In the genomic region with DNA sequence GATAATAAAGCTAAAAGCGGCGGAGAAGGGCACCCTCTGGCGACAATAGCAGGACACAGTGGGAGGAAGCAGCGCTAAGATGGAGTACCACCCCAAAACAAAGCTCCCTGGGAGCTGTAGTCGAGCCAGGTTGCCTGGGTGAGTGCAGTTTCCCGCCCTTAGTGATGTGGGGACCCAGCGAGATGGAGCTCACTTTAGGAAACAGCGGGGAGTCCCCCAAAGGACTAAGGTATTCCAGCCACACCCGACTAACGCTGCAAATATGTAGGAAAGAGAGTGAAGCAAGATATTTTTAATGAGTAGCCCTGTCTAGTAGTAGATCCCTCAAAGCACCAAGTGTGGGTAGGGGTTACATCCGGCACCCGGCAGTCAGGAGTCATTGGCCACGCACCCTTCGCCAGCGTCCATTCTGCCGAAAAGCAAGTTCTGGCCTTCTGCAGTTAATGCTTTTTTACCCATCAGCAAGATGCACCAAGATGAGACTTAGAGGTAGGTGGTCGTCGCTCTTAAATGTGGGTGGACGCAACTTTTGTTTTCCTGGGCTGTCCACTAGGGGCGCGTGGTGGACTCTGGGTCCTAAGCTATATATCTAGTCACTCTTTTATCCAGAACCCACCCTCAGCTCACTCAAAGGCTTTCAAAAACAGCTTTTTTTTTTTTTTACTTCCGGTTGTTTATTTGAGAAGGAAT, we compare ENCODE assay signal across 8 mouse cellular contexts. TPM values are rescaled to one million over a fixed set of nuclear protein-coding genes. Genes with fewer than 3 reads are reported as not detected.
DNase-seq lines count a peak whose midpoint lies in the region; ATAC-seq and TF ChIP-seq lines count a peak whose summit lies in the region.

Ifit2 (plus strand) TSS at position 161 of the 690 bp plus-strand sequence.

- H3K9me3 ChIP-seq in CH12.LX (replicated peaks; ENCODE audit: low read length) = peaks cover 5% of the 10 kb centered on the region
- H3K9me3 ChIP-seq in heart, embryonic 14.5 days (ENCODE audit: control insufficient read depth, low read length) = 0 out of 2 replicates have a peak, but pooled peaks cover 3% of the 10 kb centered on the region
- H3K9me3 ChIP-seq in liver, embryonic 14.5 days (ENCODE audit: control insufficient read depth, low read length) = no peaks in the 10 kb centered on the region
- H3K9me3 ChIP-seq in stomach, embryonic 15.5 days = no peaks in the 10 kb centered on the region

- peaks cover 0 to 3% of the 10 kb centered on the region in 2 experiments for H3K36me3 ChIP-seq in CH12.LX (replicated peaks in 1 of 2; ENCODE audit: control insufficient read depth in 1 of 2, insufficient read depth in 1 of 2, low read length in 1 of 2)
- no peaks in the 10 kb centered on the region for H3K36me3 ChIP-seq in heart, embryonic 14.5 days (ENCODE audit: control insufficient read depth, insufficient read depth, low read length)
- no peaks in the 10 kb centered on the region for H3K36me3 ChIP-seq in liver, embryonic 14.5 days (replicated peaks; ENCODE audit: control insufficient read depth, insufficient read depth, low read depth)
- H3K36me3 ChIP-seq in stomach, embryonic 15.5 days = no peaks in the 10 kb centered on the region

- dilution Hi-C loops in CH12.LX (cut with MboI; ENCODE audit: extremely low pct_ligation_motif_present, extremely low pct_unique_long_range_greater_than_20kb, low sequenced_read_pairs) = no loop called here

- no peak within 1 kb of the TSS for H3K27ac ChIP-seq in CH12.LX (ENCODE audit: insufficient read depth, low read depth)
- H3K27ac ChIP-seq in heart, embryonic 14.5 days (replicated peaks in 1 of 2; ENCODE audit: control insufficient read depth in 1 of 2, insufficient read depth in 1 of 2, low read depth in 2 of 2, low read length in 2 of 2) = peak within 1 kb of the TSS; percentile 83 to 90
- no peak within 1 kb of the TSS for H3K27ac ChIP-seq in liver, embryonic 14.5 days
- 0 out of 2 replicates have a peak within 1 kb of the TSS, but pooled peaks have one; percentile 57 for H3K27ac ChIP-seq in stomach, embryonic 15.5 days

- peak; percentile 41 for TF ChIP-seq POLR2A in CH12.LX (IDR thresholded peaks at IDR 0.05; ENCODE audit: low read depth, low read length)

- peak; percentile 82 for ATAC-seq in heart, embryonic 14.5 days (ENCODE audit: insufficient number of reproducible peaks, insufficient read depth, low FRiP score, low read depth)
- ATAC-seq in liver, embryonic 14.5 days (ENCODE audit: insufficient read depth) = peak; percentile 94
- ATAC-seq in stomach, embryonic 15.5 days (ENCODE audit: insufficient read depth, low FRiP score, low read depth) = peak; percentile 91

- peak within 1 kb of the TSS; percentile 35; the same call in 1 of the 2 replicates for H3K9ac ChIP-seq in CH12.LX (ENCODE audit: insufficient read depth, low read depth)
- peak within 1 kb of the TSS; percentile 59 for H3K9ac ChIP-seq in heart, embryonic 14.5 days (ENCODE audit: low read length)
- peak within 1 kb of the TSS; percentile 56 for H3K9ac ChIP-seq in liver, embryonic 14.5 days (replicated peaks)
- no peak within 1 kb of the TSS for H3K9ac ChIP-seq in stomach, embryonic 15.5 days

- peak within 1 kb of the TSS; percentile 70 for H3K4me2 ChIP-seq in CH12.LX (ENCODE audit: insufficient read depth, low read depth, poor library complexity, severe bottlenecking)
- H3K4me2 ChIP-seq in heart, embryonic 14.5 days (ENCODE audit: low read length) = peak within 1 kb of the TSS; percentile 78
- peak within 1 kb of the TSS; percentile 71 for H3K4me2 ChIP-seq in liver, embryonic 14.5 days (ENCODE audit: low read depth)
- H3K4me2 ChIP-seq in stomach, embryonic 15.5 days = peak within 1 kb of the TSS; percentile 76

- peak; percentile 61 for TF ChIP-seq RAD21 in CH12.LX (IDR thresholded peaks at IDR 0.05; ENCODE audit: low read depth, low read length)

- TF ChIP-seq CTCF in CH12.LX (conservative IDR thresholded peaks at IDR 0.05 in 1 of 2, IDR thresholded peaks at IDR 0.05 in 1 of 2; ENCODE audit: low read depth in 2 of 2, low read length in 2 of 2) = peak; percentile 61 to 79
- TF ChIP-seq CTCF in liver, embryonic 14.5 days (IDR thresholded peaks at IDR 0.05; ENCODE audit: low read depth) = peak; percentile 76

- no peak for TF ChIP-seq EP300 in CH12.LX (IDR thresholded peaks at IDR 0.05; ENCODE audit: low read length)
- TF ChIP-seq EP300 in liver, embryonic 14.5 days (IDR thresholded peaks at IDR 0.05; ENCODE audit: low read depth) = no peak

- H3K4me1 ChIP-seq in CH12.LX (ENCODE audit: control insufficient read depth in 1 of 2, insufficient read depth in 2 of 2) = peaks cover 0 to 26% of the 10 kb centered on the region in 2 experiments; a peak in 2 of 4 replicates
- H3K4me1 ChIP-seq in heart, embryonic 14.5 days (ENCODE audit: control insufficient read depth in 2 of 2, insufficient read depth in 2 of 2, low read length in 2 of 2) = peaks cover 4 to 24% of the 10 kb centered on the region in 2 experiments; a peak in 3 of 4 replicates
- peaks cover 0 to 4% of the 10 kb centered on the region in 2 experiments; a peak in 2 of 4 replicates for H3K4me1 ChIP-seq in liver, embryonic 14.5 days (replicated peaks; ENCODE audit: control insufficient read depth in 2 of 2, insufficient read depth in 2 of 2, low read length in 1 of 2)
- H3K4me1 ChIP-seq in stomach, embryonic 15.5 days = no peaks in the 10 kb centered on the region

- H3K79me2 ChIP-seq in CH12.LX (replicated peaks; ENCODE audit: control insufficient read depth, extremely low read depth, insufficient read depth, poor library complexity, severe bottlenecking) = no peaks in the 10 kb centered on the region; the same call in 1 of the 2 replicates

- H3K4me3 ChIP-seq in CH12.LX (replicated peaks in 1 of 3; ENCODE audit: low read depth in 2 of 3, low read length in 2 of 3, poor library complexity in 1 of 3) = peak within 1 kb of the TSS; percentile 37 to 70 (median 61)
- peak within 1 kb of the TSS; percentile 57 to 77 for H3K4me3 ChIP-seq in heart, embryonic 14.5 days (ENCODE audit: control insufficient read depth in 1 of 2, insufficient read depth in 1 of 2, low read depth in 1 of 2, low read length in 2 of 2)
- peak within 1 kb of the TSS; percentile 58 to 95 for H3K4me3 ChIP-seq in liver, embryonic 14.5 days (ENCODE audit: insufficient read depth in 1 of 2, low read depth in 2 of 2, low read length in 2 of 2)
- peak within 1 kb of the TSS; percentile 53 for H3K4me3 ChIP-seq in stomach, embryonic 15.5 days (replicated peaks)

- WGBS in heart, embryonic 14.5 days = 1% methylated on average over 22 of the region's 22 CpGs
- under 1% methylated on average over 22 of the region's 22 CpGs for WGBS in liver, embryonic 14.5 days (ENCODE audit: insufficient replicate concordance)
- WGBS in stomach, embryonic 15.5 days = under 1% methylated on average over 22 of the region's 22 CpGs

- in situ Hi-C loops in CH12.LX (cut with MboI; ENCODE audit: low pct_ligation_motif_present, low pct_unique_long_range_greater_than_20kb, low sequenced_read_pairs) = no loop called here

- no peaks in the 10 kb centered on the region for H3K27me3 ChIP-seq in CH12.LX (replicated peaks)
- H3K27me3 ChIP-seq in heart, embryonic 14.5 days (ENCODE audit: control insufficient read depth, insufficient read depth, low read length) = no peaks in the 10 kb centered on the region
- H3K27me3 ChIP-seq in liver, embryonic 14.5 days (ENCODE audit: control insufficient read depth, insufficient read depth, low read length) = no peaks in the 10 kb centered on the region
- no peaks in the 10 kb centered on the region for H3K27me3 ChIP-seq in stomach, embryonic 15.5 days (replicated peaks)

- DNase-seq in CH12.LX (ENCODE audit: extremely low read depth) = peak; percentile 86
- DNase-seq in c-Kit-negative CD71-positive TER-119-positive erythroid progenitor cells, embryonic 14.5 days (ENCODE audit: low read depth, low spot score) = peak; percentile 19
- peak; percentile 53 for DNase-seq in fibroblast of lung, adult 2 months (ENCODE audit: low read depth)
- DNase-seq in kidney, postnatal 14 days = peak; percentile 83
- DNase-seq in liver, embryonic 14.5 days (ENCODE audit: low read depth in 3 of 3, low spot score in 3 of 3) = peak; percentile 62 to 69 (median 66)
- DNase-seq in neural tube, embryonic 10.5 days (ENCODE audit: extremely low spot score, low spot score) = peak; percentile 70

TF ChIP-seq in CH12.LX, 34 proteins besides CTCF, POLR2A, EP300 and RAD21 (continues in another document):
- peak; percentile 88 for TF ChIP-seq E2F4 (IDR thresholded peaks at IDR 0.05; ENCODE audit: insufficient replicate concordance, low read depth, low read length)
- TF ChIP-seq NELFE (IDR thresholded peaks at IDR 0.05; ENCODE audit: low read depth, low read length) = no peak
- 0 out of 2 replicates have a peak, but pooled peaks have one; percentile 1 for TF ChIP-seq ZC3H11A (IDR thresholded peaks at IDR 0.05; ENCODE audit: low read depth, low read length)
- peak; percentile 52; the same call in 1 of the 2 replicates for TF ChIP-seq TBP (conservative IDR thresholded peaks at IDR 0.05; ENCODE audit: low read depth, low read length)
- TF ChIP-seq USF2 (conservative IDR thresholded peaks at IDR 0.05; ENCODE audit: low read depth, low read length) = no peak
- no peak for TF ChIP-seq KAT2A (IDR thresholded peaks at IDR 0.05; ENCODE audit: insufficient replicate concordance, low read length)
- TF ChIP-seq MAX (IDR thresholded peaks at IDR 0.05; ENCODE audit: low read length) = no peak
- TF ChIP-seq CHD2 (IDR thresholded peaks at IDR 0.05; ENCODE audit: low read length) = no peak
- no peak; the same call in 1 of the 2 replicates for TF ChIP-seq MEF2A (IDR thresholded peaks at IDR 0.05; ENCODE audit: borderline replicate concordance, low read depth, low read length)
- no peak for TF ChIP-seq USF1 (IDR thresholded peaks at IDR 0.05; ENCODE audit: low read depth, low read length)
- TF ChIP-seq SIN3A (IDR thresholded peaks at IDR 0.05; ENCODE audit: low read length) = 0 out of 2 replicates have a peak, but pooled peaks have one; percentile 25
- no peak; the same call in 1 of the 2 replicates for TF ChIP-seq ETS1 (conservative IDR thresholded peaks at IDR 0.05; ENCODE audit: low read depth, low read length)
- no peak for TF ChIP-seq JUN (IDR thresholded peaks at IDR 0.05; ENCODE audit: insufficient read depth, low read depth, low read length)
- TF ChIP-seq GABPA (IDR thresholded peaks at IDR 0.05; ENCODE audit: insufficient replicate concordance, low read depth, low read length) = no peak
- TF ChIP-seq RCOR1 (conservative IDR thresholded peaks at IDR 0.05; ENCODE audit: low read depth, low read length) = no peak
- TF ChIP-seq BHLHE40 (IDR thresholded peaks at IDR 0.05; ENCODE audit: low read depth, low read length) = no peak

RNA-seq across cellular contexts. Expression of gene Ifit2, which starts in this region (rescaled TPM):
- total RNA-seq in CH12.LX (2012; rRNA removed) (0.72 and 0.97 TPM in 2 replicates), CH12.LX (2014; rRNA removed) (8.8 and 10.1 TPM in 2 replicates)
- 5.7 and 6.0 TPM in 2 replicates for polyA plus RNA-seq in CH12.LX (2012; ENCODE audit: insufficient read length, low read depth)
- 9.0 and 10.7 TPM in 2 replicates for polyA plus RNA-seq in heart, embryonic 14.5 days (2014; fragmentation: Nextera tagmentation; extraction: Ambion mirVana)
- 0.75 and 2.1 TPM in 2 replicates for polyA plus RNA-seq in liver, embryonic 14.5 days (2012; rRNA removed)
- polyA plus RNA-seq in liver, embryonic 14.5 days (2014; fragmentation: Nextera tagmentation; extraction: Ambion mirVana) = 2.8 and 3.5 TPM in 2 replicates
- 5.5 and 6.2 TPM in 2 replicates for polyA plus RNA-seq in stomach, embryonic 15.5 days (2015; fragmentation: Nextera tagmentation; extraction: Ambion mirVana)

Comparison
In these comparisons a context has a peak if more than half of its experiments do, and no peak if none do; other contexts are left out.
1. DNase-seq: peak in every context shown above with its lines; median percentile 86 in CH12.LX; 83 in kidney, postnatal 14 days; 70 in neural tube, embryonic 10.5 days; 66 in liver, embryonic 14.5 days; 53 in fibroblast of lung, adult 2 months; 19 in c-Kit-negative CD71-positive TER-119-positive erythroid progenitor cells, embryonic 14.5 days.
2. H3K27ac ChIP-seq: peak in heart, embryonic 14.5 days (2 of 2) and stomach, embryonic 15.5 days (single experiment); none in CH12.LX (single experiment) and liver, embryonic 14.5 days (single experiment).
3. Peak in every context shown above with its lines, with median percentiles within 50 percentile points of each other: H3K4me2 ChIP-seq, H3K4me3 ChIP-seq and ATAC-seq.